Mouse (Mus musculus) forebrain, postnatal 0 days (tissue): Measurements from ENCODE around the gene Cdk19. TPM values are rescaled to one million over a fixed set of nuclear protein-coding genes. Genes with fewer than 3 reads are reported as not detected.
"Not testable (repeated sequence)": the region's sequence is repeated elsewhere in the genome, so short reads cannot be mapped to it uniquely, and the experiment has no call there.

Source experiments
- ATAC-seq: fragments of 200-750 bp; cut with Nextera tagmentation; 2 replicates; pipeline ENCODE4 v1.8.0; 2017; ENCODE audit warnings: mild to moderate bottlenecking, moderate library complexity
- DNase-seq: peaks from one replicate; pipeline ENCODE4 v3.0.0-alpha.2; 2015
- H3K27ac ChIP-seq: fragments of 300-500 bp; sonication (generic); 2 replicates; pipeline ENCODE4 v1.5.1; 2014; ENCODE audit warnings: low read depth, mild to moderate bottlenecking, antibody characterized with exemption, low read length, moderate library complexity, mixed read lengths
- H3K27me3 ChIP-seq: fragments of 300-500 bp; sonication (generic); 2 replicates; pipeline ENCODE4 v1.6.1; 2014; ENCODE audit warnings: mild to moderate bottlenecking, low read length, mixed read lengths; ENCODE audit not compliant: insufficient read depth
- H3K36me3 ChIP-seq: fragments of 300-500 bp; sonication (generic); 2 replicates; pipeline ENCODE4 v1.6.1; 2014; ENCODE audit warnings: mild to moderate bottlenecking, moderate library complexity; ENCODE audit not compliant: insufficient read depth
- H3K4me1 ChIP-seq: fragments of 300-500 bp; sonication (generic); 2 replicates; pipeline ENCODE4 v1.6.1; 2014; ENCODE audit warnings: antibody characterized with exemption; ENCODE audit not compliant: insufficient read depth
- H3K4me2 ChIP-seq: fragments of 300-500 bp; sonication (generic); 2 replicates; pipeline ENCODE4 v1.6.1; 2014; ENCODE audit warnings: low read depth, mild to moderate bottlenecking, moderate library complexity
- H3K4me3 ChIP-seq: fragments of 300-500 bp; sonication (generic); 2 replicates; pipeline ENCODE4 v1.5.1; 2014; ENCODE audit warnings: low read depth, low read length, mixed read lengths
- H3K9ac ChIP-seq: fragments of 300-500 bp; sonication (generic); 2 replicates; pipeline ENCODE4 v1.6.1; 2014; ENCODE audit warnings: mild to moderate bottlenecking
- H3K9me3 ChIP-seq: fragments of 300-500 bp; sonication (generic); 2 replicates; pipeline ENCODE4 v1.6.1; 2016; ENCODE audit warnings: low read length
- CTCF ChIP-seq: sonication (generic); IDR thresholded peaks from 2 replicates; pipeline ENCODE4 v1.5.1; 2016; ENCODE audit warnings: antibody characterized with exemption, control low read depth, low read depth
- WGBS: fragments of 180-500 bp; shearing (Covaris S2); extraction: QIAGEN DNeasy Blood & Tissue Kit; methylation state at CpG from one replicate; pipeline ENCODE4 v1.1.7; 2014; 5-methylcytosine and 5-hydroxymethylcytosine counted together
- polyA plus RNA-seq: library from polyadenylated mRNA; unstranded; fragments of >200 nt; fragmentation: Nextera tagmentation; extraction: Ambion mirVana; gene quantifications from 2 replicates; pipeline ENCODE4 v1.2.1, GENCODE M21; 2015
- total RNA-seq: library from RNA; depleted of rRNA; stranded (reverse); fragments of >200 nt; gene quantifications from 2 replicates; pipeline ENCODE4 v1.2.3, GENCODE M21; 2014; rRNA removed

The Cdk19 gene
- total RNA-seq: 33.7 and 37.5 TPM in 2 replicates
- polyA plus RNA-seq: 11.0 and 11.5 TPM in 2 replicates

GRCm38 (mm10) chr10:40339351-40339964 lies at the start of gene Cdk19:
Cdk19 (plus strand) TSS chr10:40339564.
- DNase-seq: no peak
- ATAC-seq: no peak
- Histone ChIP-seq H3K27me3 (no peaks in the 10 kb centered on the region; the same call in 1 of the 2 replicates), H3K4me3 (no peak within 1 kb of the TSS), H3K4me2 (no peak within 1 kb of the TSS), H3K9ac (no peak within 1 kb of the TSS), H3K9me3 (no peaks in the 10 kb centered on the region), H3K27ac (no peak within 1 kb of the TSS), H3K4me1 (no peaks in the 10 kb centered on the region), H3K36me3 (no peaks in the 10 kb centered on the region)
- WGBS: 50% methylated on average over 13 of the region's 13 CpGs
- TF ChIP-seq CTCF: no peak

- H3K9me3 ChIP-seq: no peaks in the 10 kb centered on the region
- H3K4me1 ChIP-seq: no peaks in the 10 kb centered on the region; the same call in 1 of the 2 replicates
- 0 out of 2 replicates have a peak, but pooled peaks cover 11% of the 10 kb centered on the region for H3K36me3 ChIP-seq
- no peak for ATAC-seq
- H3K4me3 ChIP-seq: no peak overlapping the region
- 93% methylated on average over 6 of the region's 6 CpGs for WGBS
- DNase-seq: no peak
- no peak overlapping the region for H3K9ac ChIP-seq
- no peak overlapping the region for H3K4me2 ChIP-seq
- H3K27me3 ChIP-seq: no peaks in the 10 kb centered on the region
- no peak overlapping the region for H3K27ac ChIP-seq
- TF ChIP-seq CTCF: no peak
These were observed 46.7 kb upstream of the Cdk19 start for GRCm38 (mm10) chr10:40292640-40293039.

- Histone ChIP-seq H3K36me3 (no peaks in the 10 kb centered on the region), H3K4me1 (peaks cover 19% of the 10 kb centered on the region; the same call in 1 of the 2 replicates), H3K4me2 (peak overlapping the region; percentile 50), H3K27ac (peak overlapping the region; percentile 93), H3K4me3 (peak overlapping the region; percentile 96), H3K9ac (peak overlapping the region; percentile 83), H3K27me3 (no peaks in the 10 kb centered on the region), H3K9me3 (no peaks in the 10 kb centered on the region)
- no peak for TF ChIP-seq CTCF
- peak; percentile 84 for ATAC-seq
- peak; percentile 93 for DNase-seq
- WGBS: 3% methylated on average over 36 of the region's 36 CpGs
These were observed 38.7 kb upstream of the Cdk19 start for GRCm38 (mm10) chr10:40300648-40301171.

GRCm38 (mm10) chr10:40301181-40302075 lies 37.9 kb upstream of the Cdk19 start:
- H3K4me2 ChIP-seq: peak overlapping the region; percentile 50
- H3K4me1 ChIP-seq: peaks cover 19% of the 10 kb centered on the region; the same call in 1 of the 2 replicates
- H3K4me3 ChIP-seq: peak overlapping the region; percentile 96
- H3K27me3 ChIP-seq, H3K36me3 ChIP-seq, H3K9me3 ChIP-seq: not testable (repeated sequence)
- peak overlapping the region; percentile 93 for H3K27ac ChIP-seq
- DNase-seq (peak; percentile 36), ATAC-seq (peak; percentile 4)
- H3K9ac ChIP-seq: peak overlapping the region; percentile 83
- under 1% methylated on average over 77 of the region's 91 CpGs for whole genome bisulfite sequencing

GRCm38 (mm10) chr10:40302140-40302985 lies 37.0 kb upstream of the Cdk19 start, which contains the start of gene Amd1:
Amd1 (minus strand) TSS chr10:40302186.
- DNase-seq: peak; percentile 100
- Histone ChIP-seq H3K4me3 (peak within 1 kb of the TSS; percentile 96), H3K4me1 (peaks cover 19% of the 10 kb centered on the region; the same call in 1 of the 2 replicates), H3K27me3 (no peaks in the 10 kb centered on the region), H3K9ac (peak within 1 kb of the TSS; percentile 83), H3K9me3 (no peaks in the 10 kb centered on the region), H3K4me2 (peak within 1 kb of the TSS; percentile 70), H3K36me3 (no peaks in the 10 kb centered on the region), H3K27ac (peak within 1 kb of the TSS; percentile 93)
- no peak for TF ChIP-seq CTCF
- ATAC-seq: peak; percentile 95
- WGBS: under 1% methylated on average over 55 of the region's 55 CpGs

- Histone ChIP-seq H3K4me2 (no peak overlapping the region), H3K36me3 (no peaks in the 10 kb centered on the region), H3K9me3 (no peaks in the 10 kb centered on the region), H3K27me3 (no peaks in the 10 kb centered on the region), H3K4me3 (no peak overlapping the region), H3K27ac (no peak overlapping the region), H3K4me1 (no peaks in the 10 kb centered on the region), H3K9ac (no peak overlapping the region)
- ATAC-seq (no peak), DNase-seq (no peak)
- whole genome bisulfite sequencing: 90% methylated on average over 1 of the region's 1 CpGs
- peak; percentile 33 for TF ChIP-seq CTCF
These were observed 33.4 kb upstream of the Cdk19 start for GRCm38 (mm10) chr10:40305989-40306388.
